Mouse (Mus musculus) bone marrow macrophage, adult 2 months (primary cell): ENCODE results near the gene Nr1h3.

ENCODE experiments used
- CTCF ChIP-seq: IDR thresholded peaks from 2 replicates; pipeline ENCODE4 v1.5.1; 2012; ENCODE audit warnings: low read depth, mild to moderate bottlenecking, low read length, moderate library complexity
- POLR2A ChIP-seq: IDR thresholded peaks from 2 replicates; pipeline ENCODE4 v1.6.1; 2012; ENCODE audit warnings: mild to moderate bottlenecking, low read depth, low read length, borderline replicate concordance

GRCm38 (mm10) chr2:91139764-91140163 is 62.9 kb downstream of the Nr1h3 start:
- TF ChIP-seq POLR2A (no peak), CTCF (no peak)
